Mouse (Mus musculus) spleen, postnatal 10 days (tissue): Measurements from ENCODE around the gene Klhdc2.

Experiments used
- DNase-seq, 2 experiments: peaks; one replicate each; pipeline ENCODE4 v3.0.0; 2021 to 2022; ENCODE audit warnings: low spot score in 2 of 2

The Klhdc2 gene

GRCm38 (mm10) chr12:69296511-69297410, at the start of gene Klhdc2:
Gene Klhdc2 (plus strand): TSS chr12:69296681.
- DNase-seq, result peak; percentile 82 to 84

GRCm38 (mm10) chr12:69249766-69250165, 46.7 kb upstream of the Klhdc2 start:
- no peak for DNase-seq

GRCm38 (mm10) chr12:69250756-69251155, 45.7 kb upstream of the Klhdc2 start:
- no peak for DNase-seq

GRCm38 (mm10) chr12:69253806-69254205, 42.7 kb upstream of the Klhdc2 start:
- no peak for DNase-seq

GRCm38 (mm10) chr12:69257836-69258235, 38.6 kb upstream of the Klhdc2 start:
- DNase-seq, result peak in 1 of 2 experiments; percentile 54

GRCm38 (mm10) chr12:69262251-69262650, 34.2 kb upstream of the Klhdc2 start:
- no peak for DNase-seq

GRCm38 (mm10) chr12:69265031-69265430, 31.4 kb upstream of the Klhdc2 start:
- DNase-seq, result no peak

GRCm38 (mm10) chr12:69267956-69268632, 28.4 kb upstream of the Klhdc2 start:
- no peak for DNase-seq

GRCm38 (mm10) chr12:69268956-69269355, 27.5 kb upstream of the Klhdc2 start:
- DNase-seq, result no peak

GRCm38 (mm10) chr12:69279931-69280469, 16.5 kb upstream of the Klhdc2 start:
- DNase-seq, result no peak

- no peak for DNase-seq
Observed at GRCm38 (mm10) chr12:69280915-69281314, 15.6 kb upstream of the Klhdc2 start.

- no peak for DNase-seq
Observed at GRCm38 (mm10) chr12:69283146-69283545, 13.3 kb upstream of the Klhdc2 start.

GRCm38 (mm10) chr12:69287535-69287934, 8.9 kb upstream of the Klhdc2 start:
- DNase-seq, result no peak

GRCm38 (mm10) chr12:69288699-69289098, 7.8 kb upstream of the Klhdc2 start:
- no peak for DNase-seq

GRCm38 (mm10) chr12:69292401-69292800, 4.1 kb upstream of the Klhdc2 start:
- no peak for DNase-seq

GRCm38 (mm10) chr12:69293815-69294214, 2.7 kb upstream of the Klhdc2 start:
- peak; percentile 53 to 76 for DNase-seq

GRCm38 (mm10) chr12:69294936-69295335, 1.5 kb upstream of the Klhdc2 start:
- DNase-seq, result peak in 1 of 2 experiments; percentile 29

GRCm38 (mm10) chr12:69295651-69296050, 830 bp upstream of the Klhdc2 start:
- DNase-seq, result peak; percentile 24 to 47

- no peak for DNase-seq
Observed at GRCm38 (mm10) chr12:69297411-69298150, 1.1 kb downstream of the Klhdc2 start.

- no peak for DNase-seq
Observed at GRCm38 (mm10) chr12:69298281-69298680, 1.8 kb downstream of the Klhdc2 start.

- no peak for DNase-seq
Observed at GRCm38 (mm10) chr12:69299231-69299630, 2.8 kb downstream of the Klhdc2 start.

- DNase-seq, result no peak
Observed at GRCm38 (mm10) chr12:69299831-69300230, 3.4 kb downstream of the Klhdc2 start.
